Mouse (Mus musculus): Measurements from ENCODE around the gene Adar. TPM values are rescaled to one million over a fixed set of nuclear protein-coding genes. Genes with fewer than 3 reads are reported as not detected.

Adar gene
- total RNA-seq, 2 experiments from 2014 or later: 95.8 to 113 TPM

DNA sequence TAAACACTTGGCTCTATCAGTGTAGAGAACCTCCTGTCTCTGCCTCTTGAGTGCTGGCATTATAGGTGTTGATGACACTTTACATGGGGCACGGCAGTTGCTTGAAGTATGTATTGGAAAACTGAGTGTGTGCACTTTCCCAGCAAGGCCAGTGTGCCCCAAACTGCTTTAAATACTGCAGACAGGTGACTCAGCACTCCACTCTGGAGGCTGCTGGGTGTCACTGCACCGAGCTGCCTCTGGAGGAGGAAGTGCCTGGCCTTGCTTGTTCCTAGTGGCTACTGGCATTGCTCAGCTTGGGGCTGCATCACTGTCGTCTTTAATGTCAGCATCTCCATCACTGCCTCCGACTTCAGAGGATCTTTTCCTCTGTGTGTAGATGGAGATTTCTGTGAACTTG lies 12.2 kb downstream of the Adar start:
- DNase-seq (ENCODE audit: extremely low spot score in 1 of 2, low spot score in 2 of 2): peak in 1 of 2 experiments; percentile 64
- intact Hi-C loops (cut with DNase I): no loop called here

DNA sequence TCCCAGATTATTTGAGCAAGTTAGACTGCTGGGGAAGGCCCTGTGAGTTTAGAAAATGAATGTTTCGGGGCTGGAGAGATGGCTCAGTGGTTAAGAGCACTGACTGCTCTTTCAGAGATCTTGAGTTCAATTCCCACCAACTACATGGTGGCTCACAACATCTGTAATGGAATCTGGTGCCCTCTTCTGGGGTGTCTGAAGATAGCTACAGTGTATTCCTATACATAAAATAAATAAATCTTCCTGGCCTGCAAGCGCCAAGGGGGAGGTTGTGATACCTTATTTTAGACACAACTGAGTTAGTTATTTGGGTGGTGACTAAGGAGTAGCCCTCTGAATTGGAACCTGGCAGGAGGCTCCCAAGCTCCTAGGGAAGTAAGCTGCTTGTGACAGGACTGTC lies 14.0 kb downstream of the Adar start:
- no peak for DNase-seq (ENCODE audit: extremely low spot score in 1 of 2, low spot score in 2 of 2)
- intact Hi-C loops (cut with DNase I): no loop called here

DNA sequence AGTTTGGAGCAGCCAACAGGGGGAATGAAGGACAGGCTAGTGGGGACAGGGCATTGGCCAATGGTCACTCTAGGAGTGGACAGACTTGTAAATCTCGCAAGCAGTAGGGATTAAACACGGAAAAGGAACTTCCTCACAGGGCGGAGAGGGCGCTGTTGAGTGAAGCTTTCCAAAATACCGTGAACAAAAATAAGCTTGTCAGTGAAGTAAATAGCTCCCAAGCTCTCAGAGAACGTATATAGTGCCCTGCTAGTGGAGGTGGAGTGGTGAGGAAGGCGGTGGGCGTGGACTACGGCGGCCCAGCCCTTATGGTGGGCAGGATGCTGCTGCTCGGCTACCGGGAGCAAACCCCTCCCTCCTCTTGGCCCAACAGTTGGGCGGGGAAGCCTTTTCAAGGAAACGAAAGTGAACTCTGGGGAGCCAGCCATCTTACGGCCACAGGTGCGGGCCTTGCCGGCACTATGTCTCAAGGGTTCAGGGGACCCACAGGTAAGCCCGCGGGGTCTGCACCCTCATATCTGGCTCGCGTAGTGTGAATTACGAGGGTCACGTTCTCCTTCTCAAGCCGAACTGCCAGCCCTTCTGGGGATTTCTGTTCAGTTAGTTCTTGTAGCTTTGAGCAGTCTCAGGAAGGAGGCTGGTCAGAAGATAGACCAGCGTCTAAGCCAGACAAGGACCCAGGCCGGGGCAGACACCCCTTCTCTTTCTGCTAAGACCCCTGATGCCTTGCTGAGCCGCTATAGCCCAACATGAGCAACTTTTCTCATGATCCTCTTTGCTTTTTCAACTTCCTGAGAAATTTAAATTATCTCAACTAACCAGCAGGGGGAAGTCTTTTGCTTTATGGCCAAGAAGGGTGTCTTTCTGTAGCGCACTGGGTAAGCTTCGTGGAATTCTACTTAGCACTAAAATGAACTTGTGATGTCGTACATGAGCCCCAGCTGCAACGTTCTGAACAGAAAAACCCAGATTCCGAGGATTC lies 15.8 kb downstream of the Adar start:
- DNase-seq (ENCODE audit: extremely low spot score in 1 of 2, low spot score in 2 of 2): peak; percentile 29 to 90
- intact Hi-C loops (cut with DNase I): loop anchor here (5.0 kb wide), 1 partner anchor 42 kb away; the partner anchor contains the start of gene Ube2q1

DNA sequence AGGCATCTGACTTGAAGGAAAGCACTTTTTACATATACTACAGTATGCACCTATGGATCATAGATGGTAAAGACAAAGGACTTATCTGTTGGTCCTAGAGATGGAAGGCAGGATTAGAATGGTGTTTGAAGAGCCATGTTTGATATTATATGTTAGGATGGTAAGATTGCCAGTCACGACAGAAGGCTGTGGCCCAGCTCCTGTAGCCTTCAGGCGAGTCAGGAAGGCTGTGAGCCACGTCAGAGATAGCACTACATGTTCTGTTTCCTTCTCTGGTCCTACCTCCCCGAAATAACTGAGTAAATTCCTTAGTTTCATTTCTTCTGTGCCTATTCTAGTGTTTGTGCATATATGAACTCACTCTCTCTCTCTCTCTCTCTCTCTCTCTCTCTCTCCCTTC lies 17.3 kb downstream of the Adar start:
- no peak for DNase-seq (ENCODE audit: extremely low spot score in 1 of 2, low spot score in 2 of 2)
- intact Hi-C loops (cut with DNase I): loop anchor here (5.0 kb wide), 1 partner anchor 40 kb away; the partner anchor contains the start of gene Ube2q1

DNA sequence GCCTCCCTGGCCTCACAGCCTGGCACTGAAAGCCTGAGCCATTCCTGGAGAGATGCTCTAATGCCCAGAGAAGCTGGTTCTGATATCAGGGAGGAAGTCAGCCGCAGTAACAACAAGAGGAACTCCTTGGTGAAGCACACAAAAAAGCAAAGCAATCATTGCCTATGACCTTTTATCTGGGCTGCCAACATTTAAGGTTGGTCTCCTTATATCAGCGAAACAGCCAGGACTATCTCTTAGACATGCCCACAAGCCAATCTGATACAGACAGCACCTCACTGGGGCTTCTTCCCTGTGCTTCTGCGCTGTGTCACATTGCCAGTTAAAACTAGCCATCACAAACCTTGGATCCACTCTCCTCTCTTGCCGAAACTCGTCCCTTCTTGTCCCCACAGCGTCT lies 23.7 kb downstream of the Adar start:
- intact Hi-C loops (cut with DNase I): no loop called here
- no peak for DNase-seq (ENCODE audit: extremely low spot score in 1 of 2, low spot score in 2 of 2)

DNA sequence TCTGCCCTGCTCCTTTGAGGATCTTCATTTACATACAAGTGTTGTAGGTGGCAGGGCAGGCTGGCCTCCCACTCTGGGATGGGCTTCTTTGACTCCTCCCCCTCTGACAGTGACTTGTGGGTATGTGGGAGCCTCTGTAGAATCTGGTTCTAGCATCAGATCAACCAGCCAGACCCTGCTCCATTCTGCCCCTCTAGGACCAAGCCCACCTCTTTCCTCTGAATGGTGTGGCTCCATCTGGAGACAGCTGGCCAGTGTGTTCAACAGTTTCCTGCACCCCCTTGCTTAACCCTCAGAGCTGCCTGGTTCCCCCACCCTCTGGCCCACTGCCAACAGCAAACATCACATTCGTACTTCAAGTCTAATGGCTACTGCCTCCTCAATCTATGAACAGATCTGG lies 37.5 kb downstream of the Adar start:
- intact Hi-C loops (cut with DNase I): no loop called here
- DNase-seq (ENCODE audit: extremely low spot score in 1 of 2, low spot score in 2 of 2): peak in 1 of 2 experiments; percentile 56

DNA sequence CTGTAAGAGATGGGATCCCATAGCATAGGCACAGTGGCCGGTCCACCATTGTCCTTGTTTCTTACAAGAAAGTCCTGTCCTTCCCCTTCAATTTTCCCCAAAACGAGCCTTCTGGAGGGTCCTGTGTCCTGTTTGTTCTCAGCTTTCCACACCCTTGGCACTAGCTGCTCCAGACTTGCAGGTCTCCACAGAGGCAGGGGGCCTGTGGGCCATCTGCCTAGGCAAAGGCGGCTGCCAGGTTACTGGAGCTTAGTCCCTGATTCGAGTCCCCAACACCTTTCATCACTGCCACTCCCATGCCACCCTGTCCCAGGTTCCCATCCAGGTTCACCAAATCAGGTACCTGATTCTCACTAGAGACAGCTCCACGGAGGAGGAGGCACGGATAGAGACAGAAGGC lies 40.5 kb downstream of the Adar start:
- no peak for DNase-seq (ENCODE audit: extremely low spot score in 1 of 2, low spot score in 2 of 2)
- intact Hi-C loops (cut with DNase I): no loop called here

DNA sequence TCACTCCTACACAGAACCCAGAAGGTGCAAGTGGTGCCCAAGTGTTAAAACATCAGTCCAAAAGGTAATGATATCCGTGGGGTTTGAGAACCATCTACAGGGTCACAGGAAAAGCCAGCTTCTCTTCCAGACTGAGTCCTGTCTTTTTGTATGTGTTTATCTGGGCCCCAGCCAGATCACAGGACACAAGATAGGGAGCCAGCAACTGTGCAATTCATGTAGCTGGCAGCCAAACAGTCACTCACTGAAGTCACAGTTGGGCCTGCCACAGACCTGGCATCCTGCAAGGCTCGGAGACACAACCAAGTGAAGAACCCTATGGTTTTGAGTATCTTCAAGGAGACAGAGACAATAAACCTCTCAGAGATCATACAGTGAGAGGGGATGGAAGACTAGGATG lies 43.0 kb downstream of the Adar start:
- intact Hi-C loops (cut with DNase I): no loop called here
- no peak for DNase-seq (ENCODE audit: extremely low spot score in 1 of 2, low spot score in 2 of 2)

DNA sequence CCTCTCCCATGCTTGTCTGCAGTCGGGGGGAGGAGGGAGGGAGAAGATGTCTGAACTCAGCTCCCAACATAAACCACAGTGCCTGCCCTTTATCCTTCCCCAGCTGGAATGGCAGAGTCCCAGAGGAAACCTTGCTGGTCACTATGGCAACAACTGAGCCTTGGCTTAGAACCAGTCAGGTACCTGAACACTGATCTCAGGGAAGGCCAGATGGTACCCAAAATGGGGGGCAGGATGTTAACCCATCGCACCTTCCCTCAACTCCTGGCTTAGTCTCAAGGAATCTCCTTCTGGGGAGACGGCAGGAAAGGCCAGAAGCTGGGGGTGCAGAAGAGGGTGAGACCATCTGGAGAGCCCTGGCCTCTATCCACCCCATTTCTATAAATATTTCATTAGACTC lies 45.0 kb downstream of the Adar start:
- no peak for DNase-seq (ENCODE audit: extremely low spot score in 1 of 2, low spot score in 2 of 2)
- intact Hi-C loops (cut with DNase I): no loop called here

DNA sequence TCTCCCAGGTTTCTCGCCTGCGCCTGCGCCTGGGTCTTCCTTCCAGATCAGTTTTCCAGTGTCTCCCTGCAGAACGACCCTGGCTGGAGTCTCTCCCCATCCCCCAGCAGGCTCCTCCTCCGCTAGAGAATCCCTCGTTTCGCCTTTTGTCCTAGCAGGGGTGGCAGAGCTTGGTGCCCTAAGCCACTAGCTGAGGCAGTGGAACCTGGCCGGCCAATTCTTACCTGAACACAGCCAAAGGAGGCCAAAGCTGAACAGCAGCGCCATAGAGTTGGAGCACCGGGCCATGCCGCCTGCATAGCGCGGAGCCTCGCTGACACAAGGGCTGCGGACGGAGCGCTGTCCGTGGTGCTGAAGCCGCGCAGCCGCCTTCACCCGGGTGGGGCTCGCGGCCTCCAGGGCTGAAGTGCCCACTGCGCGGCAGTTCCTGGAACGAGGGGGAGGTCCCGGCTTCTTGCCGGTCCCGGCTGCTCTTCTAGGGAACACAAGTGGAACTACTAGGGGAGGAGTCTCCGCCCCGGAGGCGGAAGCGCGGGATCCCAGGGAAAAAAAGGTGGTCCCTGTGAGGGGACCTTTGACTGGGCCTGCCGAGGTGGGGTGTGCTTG lies 49.4 kb downstream of the Adar start, which contains the start of gene Chrnb2:
Gene Chrnb2 (minus strand): TSS at position 514 of the 606 bp plus-strand sequence.
- intact Hi-C loops (cut with DNase I): no loop called here
- DNase-seq (ENCODE audit: extremely low spot score in 1 of 2, low spot score in 2 of 2): peak; percentile 46 to 86

DNA sequence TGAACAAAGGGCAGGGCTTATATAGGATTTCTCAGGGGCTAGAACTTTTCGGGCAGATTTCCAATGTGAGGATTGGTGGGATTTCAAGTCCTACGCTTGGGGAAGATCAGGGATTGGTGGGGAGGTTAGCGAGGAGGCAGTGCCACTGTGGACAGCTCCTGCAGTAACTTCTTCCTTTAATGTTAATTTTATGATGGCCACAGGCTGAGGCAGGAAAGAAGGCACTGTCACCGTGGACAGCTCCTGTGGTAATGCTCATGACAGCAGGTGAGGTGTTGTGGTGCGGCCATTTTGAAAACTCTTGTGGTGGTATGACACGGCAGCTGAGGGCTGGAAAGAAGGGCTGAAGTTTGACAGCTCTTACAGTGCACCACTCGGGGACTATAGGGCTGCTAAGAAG lies 54.8 kb downstream of the Adar start:
- no peak for DNase-seq (ENCODE audit: extremely low spot score in 1 of 2, low spot score in 2 of 2)
- intact Hi-C loops (cut with DNase I): no loop called here

DNA sequence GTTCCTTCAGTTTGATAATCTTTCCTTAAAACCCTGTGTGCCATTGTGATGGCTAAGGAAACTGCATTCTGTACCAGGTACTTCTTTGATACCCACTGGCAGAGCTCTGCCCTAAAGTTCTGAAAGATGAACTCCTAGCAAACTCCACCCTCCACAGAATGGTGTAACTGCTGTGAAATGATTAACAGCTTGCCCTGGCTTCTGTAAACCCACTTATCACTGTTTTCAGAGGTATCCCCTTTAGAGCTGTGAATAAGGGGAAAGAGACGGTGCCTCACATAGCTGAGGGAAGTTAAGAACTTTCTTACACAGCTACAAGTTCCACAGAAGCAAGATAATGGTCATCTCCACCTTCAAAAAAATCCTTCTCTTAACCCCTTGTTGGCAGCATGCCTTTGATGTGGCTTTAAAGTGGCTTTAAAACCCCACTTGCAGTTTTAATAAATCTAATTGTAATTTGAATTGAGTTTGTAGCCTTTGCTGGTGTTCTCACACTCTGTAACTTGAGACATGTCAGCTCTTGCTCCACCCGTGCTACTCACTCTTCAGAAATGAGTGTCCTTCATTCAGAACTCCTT lies 55.7 kb downstream of the Adar start:
- intact Hi-C loops (cut with DNase I): loop anchor here (5.0 to 10.0 kb wide), 3 partner anchors 38 to 426 kb away; partner anchors contain the start of gene Adam15
- no peak for DNase-seq (ENCODE audit: extremely low spot score in 1 of 2, low spot score in 2 of 2)

DNA sequence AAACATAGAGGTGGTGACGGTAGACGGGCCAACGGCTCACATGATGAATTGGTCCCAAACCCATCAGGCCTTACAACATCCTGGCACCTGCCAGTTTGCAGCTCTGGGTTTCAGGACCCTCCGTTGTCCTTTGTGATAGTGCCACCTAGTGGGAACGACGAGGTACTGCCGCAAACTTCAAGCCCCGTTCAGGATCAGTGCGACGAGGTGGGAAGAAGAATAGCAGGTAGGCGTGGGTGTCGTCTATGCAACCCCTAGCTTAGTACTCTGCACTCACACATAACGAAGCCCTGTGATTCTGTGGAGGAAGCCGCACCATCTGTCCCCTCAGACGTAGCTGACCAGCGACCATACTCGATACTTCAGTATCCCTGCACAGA lies 57.8 kb downstream of the Adar start:
- intact Hi-C loops (cut with DNase I): loop anchor here (5.0 to 10.0 kb wide), 3 partner anchors 40 to 428 kb away; partner anchors contain the start of gene Adam15
- DNase-seq (ENCODE audit: extremely low spot score in 1 of 2, low spot score in 2 of 2): peak; percentile 81

DNA sequence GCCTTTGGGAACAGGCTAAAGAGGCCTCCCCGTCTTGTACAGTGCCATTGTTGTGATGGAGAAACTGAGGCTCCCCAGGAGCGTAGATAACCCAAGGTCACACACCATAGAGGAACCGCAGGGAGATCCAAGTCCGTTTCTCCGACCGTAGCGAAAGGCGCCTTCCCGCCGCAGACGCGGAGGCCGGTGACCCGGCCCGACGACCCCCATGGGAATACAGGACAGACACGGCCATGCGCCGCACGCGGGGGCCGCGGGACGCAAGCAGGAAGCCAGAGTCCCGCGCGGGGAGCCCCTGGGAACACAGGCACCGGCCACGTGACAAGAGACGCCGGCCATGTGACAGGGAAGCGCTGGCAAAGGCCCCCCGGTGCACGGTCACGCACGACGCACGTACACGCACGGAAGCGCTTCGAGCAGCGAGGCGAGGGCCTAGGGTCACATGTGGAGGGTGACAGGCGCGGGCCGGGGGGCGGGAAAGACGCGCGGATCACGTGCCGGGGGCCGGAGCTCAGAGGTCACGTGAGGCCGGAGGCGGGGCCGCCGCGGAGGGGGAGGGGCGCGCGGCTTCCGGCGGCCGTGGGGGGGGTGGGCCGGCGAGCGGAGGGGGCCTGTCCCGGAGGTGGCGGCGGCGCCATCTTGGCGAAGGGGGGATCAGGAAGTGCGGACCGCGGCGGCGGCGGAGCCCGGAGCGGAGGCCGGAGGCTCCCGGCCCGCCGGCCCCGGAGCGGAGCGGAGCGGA lies 58.3 kb downstream of the Adar start, which contains the start of gene Ube2q1:
Gene Ube2q1 (plus strand): TSS at position 649 of the 742 bp plus-strand sequence.
- peak; percentile 98 to 99 for DNase-seq (ENCODE audit: extremely low spot score in 1 of 2, low spot score in 2 of 2)
- intact Hi-C loops (cut with DNase I): loop anchor here (5.0 to 10.0 kb wide), 3 partner anchors 41 to 428 kb away; partner anchors contain the start of gene Adam15

DNA sequence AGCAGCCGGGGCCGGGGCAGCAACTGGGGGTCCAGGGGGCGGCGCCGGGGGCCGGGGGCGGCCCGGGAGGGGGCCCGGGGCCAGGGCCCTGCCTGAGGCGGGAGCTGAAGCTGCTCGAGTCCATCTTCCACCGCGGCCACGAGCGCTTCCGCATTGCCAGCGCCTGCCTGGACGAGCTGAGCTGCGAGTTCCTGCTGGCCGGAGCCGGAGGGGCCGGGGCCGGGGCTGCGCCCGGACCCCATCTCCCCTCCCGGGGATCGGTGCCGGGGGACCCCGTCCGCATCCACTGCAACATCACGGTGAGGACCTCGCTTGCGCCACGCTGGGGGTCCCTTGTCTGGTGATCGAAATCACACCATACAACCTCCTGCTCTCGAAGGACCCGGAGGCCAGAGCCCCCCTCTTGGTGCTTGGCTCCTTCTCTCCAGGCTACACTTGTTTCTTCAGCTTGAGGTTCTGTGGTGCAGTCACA lies 59.0 kb downstream of the Adar start:
- peak in 1 of 2 experiments; percentile 70 for DNase-seq (ENCODE audit: extremely low spot score in 1 of 2, low spot score in 2 of 2)

DNA sequence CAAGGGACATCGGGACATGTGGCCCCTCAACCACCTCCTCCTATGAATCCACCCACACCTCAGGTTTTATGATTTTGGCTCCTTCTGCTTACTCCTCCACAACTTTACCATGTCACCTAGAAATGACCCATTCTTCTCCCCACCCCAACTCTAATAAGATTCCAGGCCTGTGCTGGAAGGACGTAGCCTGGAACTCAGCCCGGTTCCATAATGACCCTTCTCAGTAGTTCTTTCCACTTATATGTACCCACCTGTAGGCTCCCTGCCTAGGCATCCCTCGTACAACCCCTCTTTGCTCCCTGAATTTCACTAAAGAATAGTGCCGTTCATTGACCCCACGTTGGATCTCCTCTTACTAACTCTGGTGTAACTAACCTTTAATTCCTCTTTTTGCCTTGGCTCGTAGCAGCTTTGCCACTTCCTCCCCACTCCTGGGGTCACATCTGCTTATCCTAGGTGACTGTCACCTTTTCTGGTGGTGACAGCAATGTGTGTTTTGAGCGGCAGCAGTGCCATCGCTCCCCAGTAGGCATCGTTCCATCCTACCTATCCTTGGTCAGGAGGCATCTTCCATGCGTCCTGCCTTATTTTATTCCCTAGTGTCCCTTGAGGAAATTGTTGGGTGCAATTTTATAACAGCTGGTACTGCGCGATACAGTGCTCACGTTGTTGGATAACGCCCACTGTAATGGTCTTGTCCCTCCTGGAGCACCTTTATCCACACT lies 59.6 kb downstream of the Adar start:
- DNase-seq (ENCODE audit: extremely low spot score in 1 of 2, low spot score in 2 of 2): peak in 1 of 2 experiments; percentile 15
- intact Hi-C loops (cut with DNase I): loop anchor here (5.0 to 10.0 kb wide), 3 partner anchors 42 to 430 kb away; partner anchors contain the start of gene Adam15

More for the DNA sequence above, 59.0 kb downstream of the Adar start:
- intact Hi-C loops (cut with DNase I): loop anchor here (5.0 to 10.0 kb wide), 3 partner anchors 41 to 429 kb away; partner anchors contain the start of gene Adam15

DNA sequence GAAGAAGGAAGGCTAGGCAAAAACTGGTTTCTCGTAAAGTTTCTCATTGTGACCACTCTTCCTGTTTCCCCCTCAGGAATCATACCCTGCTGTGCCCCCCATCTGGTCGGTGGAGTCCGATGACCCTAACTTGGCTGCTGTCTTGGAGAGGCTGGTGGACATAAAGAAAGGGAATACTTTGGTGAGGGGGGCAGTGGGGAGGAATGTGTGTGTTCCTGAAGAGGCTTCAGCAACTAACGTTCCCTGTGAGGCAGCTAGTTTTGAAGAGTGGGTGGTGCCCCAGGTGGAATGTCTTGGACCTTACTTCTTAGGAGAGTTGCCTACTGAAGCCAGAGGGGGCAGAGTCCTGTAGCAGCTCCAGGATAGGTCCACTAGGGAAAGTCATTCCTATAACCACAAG lies 61.2 kb downstream of the Adar start:
- intact Hi-C loops (cut with DNase I): loop anchor here (10.0 kb wide), 1 partner anchor 431 kb away; the partner anchor contains the start of gene Adam15
- DNase-seq (ENCODE audit: extremely low spot score in 1 of 2, low spot score in 2 of 2): no peak

DNA sequence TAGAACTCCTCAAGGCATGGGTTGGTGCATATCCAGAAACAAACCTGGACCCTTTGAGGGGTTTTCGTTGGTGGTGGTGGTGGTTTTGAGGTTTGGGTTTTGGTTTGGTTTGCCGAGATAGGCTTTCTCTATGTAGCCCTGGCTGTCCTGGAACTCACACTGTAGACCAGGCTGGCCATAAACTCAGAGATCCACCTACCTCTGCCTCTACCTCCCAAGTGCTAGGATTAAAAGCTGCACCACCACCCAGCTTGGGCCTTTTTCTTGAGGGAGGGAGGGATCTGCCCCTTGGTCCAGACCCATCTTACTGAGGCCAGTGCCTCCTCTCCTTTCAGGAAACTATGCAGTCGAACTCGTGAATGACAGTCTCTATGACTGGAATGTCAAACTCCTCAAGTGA lies 65.3 kb downstream of the Adar start:
- intact Hi-C loops (cut with DNase I): no loop called here
- DNase-seq (ENCODE audit: extremely low spot score in 1 of 2, low spot score in 2 of 2): no peak

Data from left cerebral cortex, postnatal 10 days (tissue).